Mouse (Mus musculus) embryonic facial prominence, embryonic 10.5 days (tissue): ENCODE measurements around the gene Gse1. TPM values are rescaled to one million over a fixed set of nuclear protein-coding genes. Genes with fewer than 3 reads are reported as not detected.

ENCODE experiments used
- DNase-seq: peaks from one replicate; pipeline ENCODE4 v3.0.0-alpha.2; 2017; ENCODE audit warnings: low spot score
- H3K27ac ChIP-seq: fragments of 300-500 bp; sonication (generic); replicated peaks from 2 replicates; pipeline ENCODE4 v1.5.1; 2016; ENCODE audit warnings: mild to moderate bottlenecking
- H3K27me3 ChIP-seq: fragments of 300-500 bp; sonication (generic); replicated peaks from 2 replicates; pipeline ENCODE4 v1.6.1; 2016; ENCODE audit warnings: low read depth, mild to moderate bottlenecking; ENCODE audit not compliant: poor library complexity, severe bottlenecking
- H3K36me3 ChIP-seq: fragments of 300-500 bp; sonication (generic); replicated peaks from 2 replicates; pipeline ENCODE4 v1.6.1; 2016; ENCODE audit warnings: mild to moderate bottlenecking, moderate library complexity
- H3K4me1 ChIP-seq: fragments of 300-500 bp; sonication (generic); 2 replicates; pipeline ENCODE4 v1.6.1; 2016
- H3K4me3 ChIP-seq: fragments of 300-500 bp; sonication (generic); 2 replicates; pipeline ENCODE4 v1.5.1; 2016; ENCODE audit warnings: mild to moderate bottlenecking, moderate library complexity
- H3K9me3 ChIP-seq: fragments of 300-500 bp; sonication (generic); 2 replicates; pipeline ENCODE4 v1.6.1; 2016; ENCODE audit warnings: mild to moderate bottlenecking
- WGBS: fragments of 180-500 bp; shearing (Covaris S2); methylation state at CpG from one replicate; pipeline ENCODE4 v1.1.7; 2016; 5-methylcytosine and 5-hydroxymethylcytosine counted together
- polyA plus RNA-seq: library from polyadenylated mRNA; unstranded; fragments of >200 nt; fragmentation: Nextera tagmentation; extraction: Ambion mirVana; gene quantifications from 2 replicates; pipeline ENCODE4 v1.2.1, GENCODE M21; 2016

Gse1 gene
- polyA plus RNA-seq, 1 experiment from 2014 or later: 10.2 TPM

DNA sequence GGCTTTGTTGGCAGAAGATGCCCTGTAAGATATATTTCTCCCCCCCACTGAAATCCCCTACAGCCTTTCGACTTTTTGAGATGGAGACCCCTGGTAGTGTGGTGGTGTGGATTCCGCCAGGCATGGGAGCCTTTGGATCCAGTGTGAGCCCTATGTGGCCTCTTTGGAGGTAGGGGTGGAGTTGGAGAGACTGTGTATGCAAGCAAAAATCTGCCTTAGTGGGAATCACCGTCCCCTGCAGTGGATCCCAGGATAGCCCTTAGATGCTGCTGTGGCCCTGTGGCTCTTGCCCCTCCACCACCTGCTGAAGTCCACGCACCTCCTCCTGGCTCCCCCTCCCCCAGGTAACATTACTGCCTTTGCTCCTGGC lies 196.6 kb downstream of the Gse1 start:
- Histone ChIP-seq H3K9me3 (no peaks in the 10 kb centered on the region), H3K27ac (peak overlapping the region; percentile 90), H3K36me3 (no peaks in the 10 kb centered on the region), H3K4me1 (peaks cover 96% of the 10 kb centered on the region), H3K27me3 (peaks cover 37% of the 10 kb centered on the region), H3K4me3 (peak overlapping the region; percentile 34)
- DNase-seq: no peak
- WGBS: 38% methylated on average over 4 of the region's 4 CpGs

DNA sequence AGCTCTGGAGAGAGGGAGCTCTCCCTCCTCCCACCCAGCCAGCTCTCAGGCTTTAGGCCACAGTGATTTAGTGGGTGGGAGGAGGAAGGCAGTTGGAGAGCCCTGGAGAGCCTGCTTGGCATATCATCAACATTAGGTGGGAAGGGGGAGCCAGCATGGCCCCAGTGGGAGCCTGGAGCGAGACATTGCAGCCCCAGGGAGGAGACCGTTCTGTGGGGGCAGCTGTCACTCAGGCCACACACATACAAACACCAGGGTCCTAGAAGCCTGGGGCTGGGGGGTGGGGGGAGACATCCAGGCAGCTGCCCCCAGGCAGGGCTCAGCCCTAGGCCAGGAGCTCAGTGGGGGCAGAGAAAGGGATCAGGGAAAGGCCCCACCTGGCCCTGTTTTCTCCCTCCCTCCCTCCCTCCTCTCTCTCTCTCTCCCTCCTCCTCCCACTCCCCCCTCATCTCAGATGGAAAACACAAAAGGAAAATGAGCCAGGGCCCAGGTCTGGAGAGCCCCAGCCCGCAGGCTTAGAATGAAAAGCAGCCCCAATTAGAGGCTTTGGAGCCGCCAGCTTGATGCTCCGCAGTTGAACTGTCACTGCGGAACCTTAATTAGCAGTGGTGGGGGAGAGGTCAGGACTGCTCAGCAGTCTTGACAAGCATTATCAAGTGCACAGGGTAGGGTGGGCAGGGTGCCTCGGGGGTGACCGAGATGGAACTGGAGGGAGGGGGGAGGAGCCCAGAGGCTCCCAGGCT lies 197.1 kb downstream of the Gse1 start:
- Histone ChIP-seq H3K4me1 (peaks cover 96% of the 10 kb centered on the region), H3K27ac (peak overlapping the region; percentile 90), H3K36me3 (no peaks in the 10 kb centered on the region), H3K27me3 (peaks cover 32% of the 10 kb centered on the region), H3K4me3 (peak overlapping the region; percentile 34), H3K9me3 (no peaks in the 10 kb centered on the region)
- DNase-seq: peak; percentile 77
- WGBS: 6% methylated on average over 8 of the region's 8 CpGs

DNA sequence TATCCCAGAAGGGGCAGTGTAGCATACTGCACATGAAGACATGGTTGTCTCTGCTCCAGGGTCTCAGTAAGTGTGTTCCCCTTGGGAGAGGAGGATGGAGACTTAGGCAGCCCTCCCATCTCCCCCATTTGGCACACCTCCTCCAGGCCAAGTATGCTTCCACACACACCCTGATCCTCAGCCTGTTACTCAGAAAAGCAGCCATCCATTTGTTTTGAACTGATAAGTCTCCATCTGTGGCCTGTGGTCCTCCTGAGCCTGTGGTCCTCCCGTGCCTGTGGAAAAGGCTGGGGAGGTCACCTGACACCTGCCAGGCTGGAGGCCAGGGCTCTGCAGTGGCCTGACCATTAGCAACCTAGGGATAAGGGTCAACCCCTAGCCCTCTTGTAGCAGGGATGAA lies 197.8 kb downstream of the Gse1 start:
- H3K4me3 ChIP-seq: 0 out of 2 replicates have a peak overlapping the region, but pooled peaks have one; percentile 34
- no peaks in the 10 kb centered on the region for H3K9me3 ChIP-seq
- DNase-seq: no peak
- H3K4me1 ChIP-seq: peaks cover 96% of the 10 kb centered on the region
- peak overlapping the region; percentile 90 for H3K27ac ChIP-seq
- no peaks in the 10 kb centered on the region for H3K36me3 ChIP-seq
- peaks cover 28% of the 10 kb centered on the region for H3K27me3 ChIP-seq
- WGBS: 43% methylated on average over 1 of the region's 1 CpGs

DNA sequence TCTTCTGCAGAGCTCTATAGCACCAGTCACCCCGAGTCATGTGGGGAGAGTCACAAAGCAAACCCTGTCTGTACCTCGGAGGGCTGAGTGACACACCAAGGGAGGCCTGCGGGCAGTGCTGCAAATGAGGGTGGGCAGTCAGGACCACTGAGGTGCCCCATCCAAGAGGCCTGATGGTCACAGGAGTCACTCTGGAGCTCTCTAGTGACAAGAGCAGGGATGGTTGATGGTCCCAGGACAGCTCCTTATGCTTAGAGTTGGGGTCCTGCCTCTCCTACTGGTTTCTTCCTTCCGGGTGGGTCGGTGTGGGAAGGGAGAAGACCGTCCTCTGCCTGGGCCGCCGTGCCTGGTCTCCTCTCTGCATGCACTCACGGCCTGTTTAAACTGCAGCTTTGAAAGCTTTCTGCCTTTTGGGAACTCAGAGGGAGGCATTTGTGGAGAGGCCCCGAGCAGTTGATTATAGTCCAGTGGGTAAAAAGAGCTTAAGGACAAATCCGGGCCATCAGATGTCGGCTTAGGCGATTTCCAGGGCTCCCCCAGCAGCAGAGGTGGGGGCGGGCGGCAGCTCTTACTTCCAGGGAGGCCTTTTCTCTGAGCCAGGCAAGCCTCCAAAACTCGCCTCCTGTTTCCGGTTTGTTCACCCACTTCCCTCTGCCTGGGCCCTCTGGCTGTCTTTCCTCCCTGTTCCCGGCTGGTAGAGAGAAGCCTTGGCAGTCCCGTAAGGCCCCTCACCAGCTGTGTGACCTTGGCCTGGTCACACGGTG lies 198.5 kb downstream of the Gse1 start:
- Histone ChIP-seq H3K4me3 (0 out of 2 replicates have a peak overlapping the region, but pooled peaks have one; percentile 5), H3K36me3 (no peaks in the 10 kb centered on the region), H3K27ac (peak overlapping the region; percentile 90), H3K27me3 (peaks cover 29% of the 10 kb centered on the region; the same call in 1 of the 2 replicates), H3K9me3 (no peaks in the 10 kb centered on the region), H3K4me1 (peaks cover 92% of the 10 kb centered on the region)
- no peak for DNase-seq
- WGBS: 32% methylated on average over 20 of the region's 20 CpGs

DNA sequence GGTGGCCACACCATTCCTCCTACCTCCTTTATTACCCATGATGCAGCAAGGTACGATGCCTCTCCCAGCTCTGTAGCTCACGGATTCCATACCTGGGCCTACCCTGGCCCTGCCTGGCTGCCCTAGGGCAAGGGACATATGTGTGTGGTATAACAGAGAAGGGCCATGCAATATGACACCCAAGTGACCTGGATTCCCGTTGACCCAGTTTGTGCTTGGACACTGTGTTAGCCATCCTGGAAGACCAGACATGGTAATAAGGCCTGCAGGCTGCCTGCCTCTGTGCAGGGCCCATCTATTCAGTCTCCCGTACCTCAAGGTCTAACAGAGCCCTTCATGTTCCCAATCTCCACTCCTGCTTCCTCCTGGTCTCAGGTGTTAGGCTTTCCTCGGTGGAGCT lies 200.2 kb downstream of the Gse1 start:
- Histone ChIP-seq H3K27me3 (peaks cover 16% of the 10 kb centered on the region; the same call in 1 of the 2 replicates), H3K36me3 (0 out of 2 replicates have a peak, but pooled peaks cover 2% of the 10 kb centered on the region), H3K4me1 (peaks cover 87% of the 10 kb centered on the region), H3K9me3 (peaks cover 2% of the 10 kb centered on the region; the same call in 1 of the 2 replicates), H3K4me3 (no peak overlapping the region), H3K27ac (0 out of 2 replicates have a peak overlapping the region, but pooled peaks have one; percentile 90)
- DNase-seq: no peak
- 71% methylated on average over 5 of the region's 5 CpGs for WGBS

DNA sequence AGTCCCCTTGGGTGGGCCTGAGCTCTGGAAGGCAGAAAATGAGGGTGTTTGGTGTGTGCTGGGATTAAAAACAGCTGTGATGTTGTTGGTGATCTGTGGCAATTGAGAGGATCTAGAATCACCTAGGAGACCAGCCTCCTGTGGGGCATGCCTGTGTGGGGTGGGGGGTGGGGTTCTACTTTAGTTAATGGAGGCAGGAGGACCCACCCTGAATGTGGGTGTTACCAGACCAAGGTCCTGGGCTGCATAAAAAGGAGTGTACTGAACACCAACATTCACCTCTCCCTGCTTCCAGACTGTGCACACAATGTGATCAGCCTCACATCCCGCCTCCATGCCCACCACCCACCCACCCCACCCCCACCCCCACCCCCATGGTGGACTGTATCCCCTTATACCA lies 200.9 kb downstream of the Gse1 start:
- H3K27me3 ChIP-seq: peaks cover 11% of the 10 kb centered on the region; the same call in 1 of the 2 replicates
- H3K4me1 ChIP-seq: peaks cover 81% of the 10 kb centered on the region
- peaks cover 5% of the 10 kb centered on the region; the same call in 1 of the 2 replicates for H3K9me3 ChIP-seq
- no peak overlapping the region for H3K27ac ChIP-seq
- 100% methylated on average over 1 of the region's 1 CpGs for whole genome bisulfite sequencing
- 0 out of 2 replicates have a peak, but pooled peaks cover 5% of the 10 kb centered on the region for H3K36me3 ChIP-seq
- no peak overlapping the region for H3K4me3 ChIP-seq
- no peak for DNase-seq

DNA sequence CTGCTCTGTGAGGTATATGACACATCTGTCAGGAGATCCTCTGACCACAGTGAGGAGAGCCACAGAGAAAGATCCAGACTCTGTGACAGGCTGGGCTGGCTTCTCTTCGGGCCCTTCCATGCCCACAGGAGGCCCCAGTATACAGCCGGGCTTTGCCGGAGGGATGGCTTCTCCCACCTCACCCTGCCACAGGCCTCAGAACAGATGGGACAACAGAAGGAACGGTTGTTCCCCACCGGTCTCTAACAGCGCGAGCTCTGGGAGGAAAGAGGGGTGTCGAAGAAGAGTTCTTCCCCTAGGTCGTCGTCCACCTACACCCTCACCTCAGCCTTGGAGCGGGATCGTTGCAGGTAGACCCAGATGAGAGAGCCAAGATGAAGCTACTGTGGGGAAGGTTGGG lies 202.8 kb downstream of the Gse1 start:
- DNase-seq: no peak
- H3K36me3 ChIP-seq: 0 out of 2 replicates have a peak, but pooled peaks cover 5% of the 10 kb centered on the region
- peak overlapping the region; percentile 41; the same call in 1 of the 2 replicates for H3K27ac ChIP-seq
- peaks cover 5% of the 10 kb centered on the region; the same call in 1 of the 2 replicates for H3K9me3 ChIP-seq
- WGBS: 89% methylated on average over 12 of the region's 12 CpGs
- peaks cover 75% of the 10 kb centered on the region for H3K4me1 ChIP-seq
- H3K4me3 ChIP-seq: no peak overlapping the region
- H3K27me3 ChIP-seq: peaks cover 20% of the 10 kb centered on the region

DNA sequence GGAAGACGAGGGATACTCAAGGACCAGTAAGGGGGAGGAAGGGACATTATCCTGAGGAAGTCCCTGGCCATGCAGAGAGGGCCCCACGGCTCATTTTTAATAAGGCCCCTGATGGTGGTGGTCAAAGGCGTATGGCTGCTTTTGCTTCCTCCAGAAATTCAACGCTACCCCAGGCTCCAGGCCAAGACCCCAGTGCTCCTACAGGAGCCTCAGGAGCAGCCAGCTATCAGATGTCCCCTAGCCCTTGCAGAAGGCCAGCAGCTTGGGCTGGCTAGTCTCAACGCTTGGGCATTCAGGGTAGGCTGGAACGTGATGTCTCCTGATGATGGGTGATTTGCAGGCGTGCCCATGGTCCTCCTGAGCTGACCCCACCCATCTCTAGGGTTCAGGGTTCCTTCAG lies 204.2 kb downstream of the Gse1 start:
- Histone ChIP-seq H3K9me3 (peaks cover 5% of the 10 kb centered on the region; the same call in 1 of the 2 replicates), H3K36me3 (0 out of 2 replicates have a peak, but pooled peaks cover 5% of the 10 kb centered on the region), H3K4me3 (no peak overlapping the region), H3K27ac (0 out of 2 replicates have a peak overlapping the region, but pooled peaks have one; percentile 52), H3K4me1 (peaks cover 75% of the 10 kb centered on the region), H3K27me3 (peaks cover 34% of the 10 kb centered on the region)
- WGBS: 84% methylated on average over 7 of the region's 7 CpGs
- no peak for DNase-seq

DNA sequence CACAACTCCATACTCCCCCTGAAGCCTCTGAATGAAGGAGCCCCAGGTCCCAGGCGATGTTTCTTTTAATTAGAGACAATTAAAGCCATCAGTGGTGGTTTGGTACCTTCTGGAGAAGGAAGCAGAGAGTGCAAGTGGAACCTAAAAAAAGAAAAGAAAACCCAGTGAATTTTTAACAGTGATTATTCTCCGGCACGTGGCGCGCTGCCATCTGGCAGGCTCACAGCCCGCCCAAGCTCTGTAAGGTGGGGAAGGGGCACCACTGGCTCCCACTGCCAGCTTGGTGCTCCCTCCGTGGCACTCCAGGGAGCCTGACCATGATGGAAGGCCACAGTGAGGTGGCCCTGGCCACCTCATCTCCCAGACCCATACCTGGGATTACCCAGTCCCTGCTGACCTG lies 204.9 kb downstream of the Gse1 start:
- DNase-seq: no peak
- H3K36me3 ChIP-seq: 0 out of 2 replicates have a peak, but pooled peaks cover 5% of the 10 kb centered on the region
- no peak overlapping the region for H3K4me3 ChIP-seq
- H3K27ac ChIP-seq: 0 out of 2 replicates have a peak overlapping the region, but pooled peaks have one; percentile 52
- H3K27me3 ChIP-seq: peaks cover 41% of the 10 kb centered on the region
- WGBS: 85% methylated on average over 7 of the region's 7 CpGs
- peaks cover 75% of the 10 kb centered on the region for H3K4me1 ChIP-seq
- H3K9me3 ChIP-seq: peaks cover 5% of the 10 kb centered on the region; the same call in 1 of the 2 replicates

DNA sequence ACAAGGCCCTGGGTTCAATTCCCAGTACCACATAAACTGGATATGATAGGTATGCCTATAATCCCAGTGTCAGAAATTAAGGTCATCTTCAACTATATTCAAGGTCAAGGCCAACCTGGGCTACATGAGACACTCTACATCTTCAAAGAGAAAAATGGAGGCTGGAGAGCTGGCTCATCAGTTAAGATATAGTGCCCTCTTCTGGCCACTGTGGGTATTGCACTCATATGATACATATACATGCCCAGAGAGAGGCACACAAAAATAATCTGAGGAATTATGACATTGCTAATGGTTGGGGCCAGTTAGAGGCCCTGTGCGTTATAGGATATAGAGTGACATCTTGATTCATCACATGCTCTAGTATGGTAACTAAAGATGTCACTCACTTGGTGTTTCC lies 205.5 kb downstream of the Gse1 start:
- peaks cover 47% of the 10 kb centered on the region for H3K27me3 ChIP-seq
- H3K4me3 ChIP-seq: no peak overlapping the region
- no peak for DNase-seq
- H3K36me3 ChIP-seq: 0 out of 2 replicates have a peak, but pooled peaks cover 5% of the 10 kb centered on the region
- WGBS: 95% methylated on average over 1 of the region's 1 CpGs
- H3K4me1 ChIP-seq: peaks cover 75% of the 10 kb centered on the region
- H3K9me3 ChIP-seq: peaks cover 5% of the 10 kb centered on the region; the same call in 1 of the 2 replicates
- H3K27ac ChIP-seq: no peak overlapping the region

DNA sequence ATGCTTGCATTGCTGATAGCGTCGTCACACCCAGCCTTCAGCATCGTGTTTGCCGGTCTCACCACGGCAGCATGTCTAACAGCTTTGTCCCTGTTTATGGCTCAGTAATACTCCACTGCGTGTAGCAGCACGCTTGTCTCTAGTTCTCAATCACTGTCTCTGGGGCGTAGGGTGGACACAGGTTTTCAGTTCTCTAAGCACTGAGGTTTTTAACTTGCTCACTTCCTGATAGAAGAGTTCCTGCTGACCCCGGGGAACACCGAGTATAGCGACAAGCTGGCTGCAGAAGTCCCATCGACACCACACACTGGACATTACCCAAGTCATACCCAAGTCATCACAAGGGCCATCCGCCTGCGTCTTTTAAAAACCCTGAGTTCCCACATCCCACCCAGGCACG lies 207.5 kb downstream of the Gse1 start:
- WGBS: 93% methylated on average over 15 of the region's 15 CpGs
- Histone ChIP-seq H3K4me3 (no peak overlapping the region), H3K36me3 (0 out of 2 replicates have a peak, but pooled peaks cover 5% of the 10 kb centered on the region), H3K27ac (no peak overlapping the region), H3K9me3 (peaks cover 5% of the 10 kb centered on the region; the same call in 1 of the 2 replicates), H3K4me1 (peaks cover 79% of the 10 kb centered on the region), H3K27me3 (peaks cover 67% of the 10 kb centered on the region)
- no peak for DNase-seq

DNA sequence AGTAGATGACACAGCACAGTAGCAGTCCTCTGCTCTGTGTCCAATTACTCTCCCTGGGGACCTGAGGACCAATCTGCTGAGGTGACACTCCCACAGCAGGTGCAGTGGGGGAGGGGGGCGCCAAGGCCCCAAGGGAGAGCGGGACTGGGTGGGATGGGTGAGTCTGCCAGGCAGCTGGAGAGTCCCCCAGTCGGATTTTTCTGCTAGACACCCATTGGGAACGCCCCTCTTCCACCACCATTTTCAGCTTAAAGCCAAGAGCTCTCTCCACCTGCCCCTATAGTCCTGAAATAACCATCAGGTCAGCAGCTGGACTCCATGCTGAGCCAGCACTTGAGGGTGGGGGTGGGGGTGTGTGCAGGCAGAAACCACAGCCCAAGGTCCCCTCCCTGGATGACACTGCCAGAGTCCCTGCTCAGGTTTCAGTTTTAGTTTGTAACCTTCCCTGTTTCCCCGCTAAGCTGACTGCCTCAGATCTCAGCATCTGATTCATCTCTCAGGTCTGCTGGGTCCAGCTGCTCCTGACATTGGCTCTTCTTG lies 208.3 kb downstream of the Gse1 start:
- Histone ChIP-seq H3K9me3 (peaks cover 5% of the 10 kb centered on the region; the same call in 1 of the 2 replicates), H3K27me3 (peaks cover 69% of the 10 kb centered on the region), H3K36me3 (0 out of 2 replicates have a peak, but pooled peaks cover 5% of the 10 kb centered on the region), H3K27ac (no peak overlapping the region), H3K4me3 (no peak overlapping the region), H3K4me1 (peaks cover 81% of the 10 kb centered on the region)
- WGBS: 51% methylated on average over 5 of the region's 5 CpGs
- DNase-seq: no peak
